Mouse (Mus musculus): Measurements from ENCODE around the gene Dip2b.

Dip2b gene

DNA sequence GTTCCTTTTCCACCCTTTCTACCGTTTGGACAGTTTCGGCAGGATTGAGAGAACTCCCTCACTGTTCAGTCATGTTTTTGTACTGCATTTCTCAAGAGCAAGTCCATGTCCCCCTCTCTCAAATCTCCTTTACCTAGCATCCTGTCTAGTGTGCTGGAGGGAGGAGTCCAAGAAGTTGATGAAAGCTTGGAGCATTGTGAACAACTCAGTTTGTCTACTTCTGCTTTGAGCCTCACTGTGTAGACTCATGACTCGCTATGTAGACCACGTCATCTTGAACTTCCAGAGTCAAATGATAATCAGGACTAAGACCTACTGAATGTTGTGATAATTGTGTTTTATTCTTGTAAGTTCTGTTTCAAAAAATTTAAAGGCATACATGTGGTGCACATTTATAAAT is 46.4 kb downstream of the Dip2b start:
- no peak for DNase-seq

DNA sequence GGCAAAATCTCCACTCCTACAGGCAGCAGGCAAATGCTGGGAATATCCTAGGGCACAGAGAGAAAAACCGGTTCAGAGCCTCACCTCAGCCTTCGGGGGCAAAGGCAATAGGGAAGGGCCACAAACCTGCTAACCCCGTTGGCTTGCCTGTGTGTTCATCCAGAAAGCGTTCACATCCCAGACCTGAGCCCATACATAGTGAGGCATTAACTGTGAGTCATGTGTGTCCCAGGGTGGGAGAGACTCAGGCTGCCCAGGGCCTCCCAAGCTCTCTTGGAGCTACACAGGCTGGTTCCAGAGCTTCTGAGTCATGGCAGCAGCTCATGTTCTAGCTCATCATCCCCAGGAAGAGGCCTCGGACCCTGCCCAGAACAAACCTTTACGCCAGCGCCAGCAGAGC is 49.6 kb downstream of the Dip2b start:
- no peak for DNase-seq

DNA sequence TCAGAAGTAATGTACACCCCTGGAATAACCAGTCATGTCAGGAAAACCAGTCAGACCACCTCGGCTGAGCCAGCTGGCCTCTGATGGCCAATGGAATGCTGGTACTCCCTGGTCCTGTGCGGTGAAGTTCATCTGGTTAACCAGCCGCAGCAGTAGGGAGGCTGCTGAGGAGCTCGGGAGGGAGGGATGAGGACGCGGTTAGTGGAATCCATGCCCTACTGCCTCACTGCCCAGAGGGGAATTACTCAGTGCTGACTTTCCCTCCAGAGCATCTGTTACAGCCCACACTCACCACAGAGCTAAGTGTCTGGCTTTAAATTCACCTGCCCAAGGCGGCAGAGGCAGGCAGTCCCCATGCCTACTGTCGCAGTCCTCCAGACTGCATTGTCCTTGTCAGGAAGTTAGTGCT is 51.2 kb downstream of the Dip2b start:
- peak; percentile 41 to 44 for DNase-seq

DNA sequence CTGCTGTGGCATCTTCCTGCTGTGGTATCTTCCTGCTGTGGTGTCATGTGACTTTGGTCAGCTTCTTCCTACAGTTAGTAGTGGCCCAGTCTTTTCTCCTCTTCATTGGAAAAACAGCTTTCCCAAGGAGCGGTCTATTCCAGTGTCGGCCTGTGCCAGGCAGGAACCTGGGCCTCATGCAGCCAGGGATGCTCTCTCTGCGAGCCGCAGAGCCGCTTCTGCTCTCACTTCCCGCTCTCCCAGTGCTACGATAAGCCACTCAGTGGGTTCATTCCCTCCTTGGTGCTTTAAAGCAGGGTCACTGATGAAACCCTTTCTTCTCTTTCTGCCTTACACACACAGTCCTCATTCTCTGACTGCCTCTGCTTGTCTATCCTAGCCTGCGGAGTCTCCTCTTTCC is 53.4 kb downstream of the Dip2b start:
- peak; percentile 48 to 51 for DNase-seq

DNA sequence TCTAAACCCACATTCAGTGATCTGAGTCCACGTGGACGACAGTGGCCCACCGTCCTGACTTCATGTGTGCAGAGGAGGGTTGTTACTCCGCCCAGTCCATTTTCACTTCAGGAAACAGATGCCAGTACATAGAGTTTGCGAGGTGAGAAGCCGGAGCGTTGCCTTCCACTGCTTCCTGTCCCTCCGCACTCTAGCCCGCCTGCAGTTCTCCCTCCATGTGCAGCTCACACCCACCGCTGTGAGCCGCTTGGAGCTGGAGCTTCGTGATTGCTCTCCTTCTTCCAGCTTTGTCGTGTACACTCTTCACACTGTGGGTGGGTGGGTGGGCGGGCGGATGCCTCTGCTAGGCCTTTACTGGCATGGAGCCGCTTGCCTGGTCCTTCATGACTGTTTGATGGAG is 53.8 kb downstream of the Dip2b start:
- DNase-seq = peak in 1 of 2 experiments; percentile 39

DNA sequence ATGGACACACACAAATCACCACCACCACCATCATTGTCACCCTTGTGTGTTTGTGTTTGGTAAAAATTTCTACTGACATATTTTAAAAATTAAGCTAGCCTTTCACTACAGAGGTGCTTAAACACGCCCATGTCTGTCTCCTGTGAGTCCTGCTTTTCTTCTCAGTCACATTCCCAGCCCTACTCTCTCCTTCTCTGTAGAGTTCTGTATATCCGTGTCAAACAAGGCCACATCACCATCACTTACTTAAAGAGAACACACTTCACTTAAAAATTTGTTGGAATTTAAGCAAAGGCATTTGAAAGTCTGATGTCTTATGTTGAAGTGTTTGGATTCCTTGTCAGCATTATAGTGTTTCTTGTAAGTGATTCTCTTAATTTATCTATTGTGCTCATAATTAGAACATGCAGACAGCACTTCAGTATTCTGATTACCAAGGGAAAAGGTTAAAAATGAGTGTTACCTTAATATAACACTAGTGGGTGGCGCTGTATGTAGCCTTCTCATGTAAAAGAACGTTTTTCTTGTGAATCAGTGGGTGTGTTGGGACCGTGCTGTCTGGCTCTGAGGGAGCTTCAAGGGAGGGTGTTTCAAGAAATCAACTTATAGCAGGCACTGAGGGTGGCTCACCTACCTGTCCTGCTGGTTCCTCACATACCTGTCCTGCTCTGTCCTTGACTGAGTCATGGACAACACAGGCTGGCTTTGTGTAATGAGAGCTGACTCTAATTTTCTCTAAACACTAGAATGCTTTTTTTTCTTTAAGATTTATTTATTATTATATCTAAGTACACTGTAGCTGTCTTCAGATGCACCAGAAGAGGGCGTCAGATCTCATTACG is 58.3 kb downstream of the Dip2b start:
- DNase-seq = no peak

DNA sequence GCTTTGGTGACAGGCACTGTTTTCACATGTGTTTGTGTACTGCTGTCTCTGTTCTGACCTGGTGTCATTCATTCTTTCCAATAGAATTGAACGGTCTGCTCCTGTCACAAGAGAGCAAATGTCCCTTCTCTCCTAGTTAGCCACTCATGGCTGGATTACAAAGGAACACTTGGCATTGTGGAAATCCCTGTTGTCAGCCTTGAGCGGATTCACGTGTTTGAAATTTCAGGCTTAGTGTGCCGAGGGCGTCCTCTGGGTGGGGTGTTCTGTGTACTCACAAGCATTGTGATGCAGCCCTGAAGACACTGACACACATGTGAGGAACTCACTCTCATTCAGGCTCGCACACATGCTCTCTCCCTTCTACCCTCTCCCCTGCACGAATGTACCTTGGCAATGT is 61.9 kb downstream of the Dip2b start:
- DNase-seq = no peak

DNA sequence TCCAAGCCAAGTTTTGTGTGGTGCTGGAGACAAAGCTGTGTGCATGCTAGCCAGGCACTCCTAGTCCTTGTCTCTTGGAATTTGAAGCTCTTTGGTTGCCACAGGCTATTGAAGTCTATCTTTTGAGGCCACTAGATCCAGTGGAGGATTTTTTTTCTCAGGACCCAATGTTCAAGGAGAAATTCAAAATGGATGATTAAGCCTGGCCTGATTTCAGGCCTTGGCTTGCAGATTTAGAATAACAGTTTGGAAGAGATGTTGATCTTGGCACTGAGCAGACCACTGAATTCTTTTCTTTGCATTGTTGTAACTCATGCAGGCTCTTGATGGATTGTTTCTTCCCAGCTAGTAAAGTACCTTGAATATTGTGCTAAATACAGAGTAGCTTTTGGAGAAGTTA is 62.7 kb downstream of the Dip2b start:
- DNase-seq = no peak

DNA sequence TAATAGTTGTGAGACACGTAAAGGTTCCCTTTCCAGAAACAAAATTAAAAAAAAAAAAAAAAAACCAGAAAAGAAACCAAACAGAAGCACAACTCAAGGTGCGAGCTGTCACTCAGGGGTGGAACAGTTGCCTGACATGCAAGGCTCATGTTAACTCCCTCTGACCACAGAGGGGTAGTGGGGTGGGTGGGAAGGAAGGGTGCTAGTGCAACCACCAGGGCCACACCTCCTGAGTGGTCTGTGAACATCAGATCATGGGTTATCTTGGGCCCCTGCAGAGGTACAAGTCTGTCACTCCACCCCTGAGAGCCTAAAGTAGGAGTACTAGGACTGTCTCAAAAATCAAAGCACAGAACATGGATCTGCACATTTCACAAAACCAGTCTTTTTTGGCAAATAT is 65.7 kb downstream of the Dip2b start:
- no peak for DNase-seq

DNA sequence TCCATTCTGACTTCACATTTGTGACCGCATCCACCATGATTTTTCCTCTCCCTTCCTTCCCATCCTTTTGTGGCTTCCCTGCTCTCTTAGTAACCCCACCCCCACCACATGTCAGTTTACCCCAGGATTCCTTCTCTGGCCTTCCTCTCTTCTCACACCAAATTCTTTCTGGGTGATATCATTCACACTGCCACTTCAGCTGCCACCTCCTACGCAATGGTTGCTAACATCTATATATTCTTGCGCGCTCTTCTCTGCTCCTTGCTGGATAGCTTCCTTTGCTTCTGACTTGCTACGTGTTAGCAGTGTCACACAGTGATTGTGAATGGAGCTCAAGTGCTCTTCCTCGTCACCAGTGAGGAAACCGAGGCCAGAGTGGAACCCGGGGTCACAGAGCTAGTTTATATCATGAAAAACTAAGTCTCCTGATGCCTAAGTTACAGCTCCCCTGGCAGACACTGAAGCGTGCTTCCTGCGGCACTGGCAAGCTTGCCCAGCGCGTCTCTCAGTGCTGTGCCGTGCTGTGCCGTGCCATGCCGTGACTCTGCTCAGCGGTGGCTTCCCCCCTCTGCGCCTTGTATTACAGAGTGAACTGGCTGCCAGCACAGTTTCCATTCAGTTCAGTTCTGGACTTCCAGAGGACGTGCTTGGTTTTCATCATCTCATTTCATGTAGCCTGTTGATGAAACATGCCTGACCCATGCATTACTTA is 69.8 kb downstream of the Dip2b start:
- peak; percentile 55 to 65 for DNase-seq

DNA sequence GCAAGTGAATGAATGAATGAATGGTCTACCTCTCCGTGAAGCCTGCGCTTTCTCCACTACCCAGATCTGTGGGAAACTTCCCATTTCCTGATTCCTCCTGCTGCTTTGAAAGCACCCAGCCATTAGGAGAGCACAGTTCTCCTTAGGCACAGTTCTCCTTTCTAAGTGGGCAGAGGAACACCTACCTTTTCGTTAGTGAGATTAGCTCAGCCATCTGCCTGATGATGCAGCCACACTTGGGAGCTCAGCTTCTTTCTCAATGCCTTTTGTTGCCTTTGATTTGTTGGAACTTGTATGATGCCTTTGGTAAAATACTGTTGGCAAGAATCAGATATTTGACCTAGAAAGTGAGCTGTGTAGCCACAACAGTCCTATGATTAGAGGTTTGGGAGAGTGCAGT is 71.5 kb downstream of the Dip2b start:
- no peak for DNase-seq

DNA sequence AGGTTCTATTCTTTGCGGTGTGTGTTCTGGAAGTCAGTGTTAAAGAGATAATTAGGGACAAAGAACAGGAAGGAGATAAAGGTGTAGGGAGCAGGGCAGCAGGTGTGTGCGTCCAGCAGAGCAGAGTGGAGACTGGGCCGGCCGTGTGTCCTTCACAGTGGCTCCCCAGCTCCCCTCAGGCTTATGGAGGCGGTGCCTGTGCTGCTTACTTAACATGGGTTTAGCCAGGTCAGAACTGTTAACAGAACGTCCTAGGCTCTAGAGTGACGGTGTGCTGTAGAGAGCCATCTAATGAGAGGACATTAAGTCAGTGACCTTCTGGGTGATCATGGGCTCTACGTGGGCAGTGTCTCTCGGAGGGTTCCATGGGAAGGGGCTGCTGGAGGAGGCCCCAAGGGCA is 73.4 kb downstream of the Dip2b start:
- no peak for DNase-seq

DNA sequence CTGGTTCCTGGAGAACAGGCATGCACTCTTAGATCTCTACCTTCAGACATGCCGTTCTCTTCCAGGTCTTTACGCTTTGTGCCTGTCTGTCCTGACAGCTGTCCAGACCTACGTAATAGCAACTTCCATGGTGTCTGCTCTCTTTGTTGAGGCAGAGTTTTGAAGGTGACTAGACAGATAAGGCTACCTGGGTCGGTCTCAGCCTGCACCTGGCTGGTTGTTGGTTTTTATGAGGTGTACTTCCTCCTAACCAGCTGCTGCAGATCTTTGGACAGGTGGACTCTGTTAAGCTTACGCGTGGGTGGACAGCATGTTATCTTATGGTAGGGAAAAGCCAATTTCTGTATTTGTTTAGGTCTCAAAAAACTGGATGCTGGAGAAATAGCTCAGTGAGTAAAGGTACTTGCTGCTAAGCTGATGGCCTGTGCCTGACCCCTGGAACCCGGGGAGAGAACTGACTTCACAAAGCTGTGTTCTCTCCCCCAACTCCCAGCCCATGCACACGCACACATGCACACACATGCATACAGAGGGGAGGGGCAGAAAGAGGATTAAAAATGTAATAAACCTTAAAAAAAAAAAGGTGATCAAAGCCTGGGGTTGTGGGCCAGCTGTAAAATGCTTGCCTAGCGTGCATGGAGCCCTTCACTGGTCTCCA is 74.0 kb downstream of the Dip2b start:
- no peak for DNase-seq

DNA sequence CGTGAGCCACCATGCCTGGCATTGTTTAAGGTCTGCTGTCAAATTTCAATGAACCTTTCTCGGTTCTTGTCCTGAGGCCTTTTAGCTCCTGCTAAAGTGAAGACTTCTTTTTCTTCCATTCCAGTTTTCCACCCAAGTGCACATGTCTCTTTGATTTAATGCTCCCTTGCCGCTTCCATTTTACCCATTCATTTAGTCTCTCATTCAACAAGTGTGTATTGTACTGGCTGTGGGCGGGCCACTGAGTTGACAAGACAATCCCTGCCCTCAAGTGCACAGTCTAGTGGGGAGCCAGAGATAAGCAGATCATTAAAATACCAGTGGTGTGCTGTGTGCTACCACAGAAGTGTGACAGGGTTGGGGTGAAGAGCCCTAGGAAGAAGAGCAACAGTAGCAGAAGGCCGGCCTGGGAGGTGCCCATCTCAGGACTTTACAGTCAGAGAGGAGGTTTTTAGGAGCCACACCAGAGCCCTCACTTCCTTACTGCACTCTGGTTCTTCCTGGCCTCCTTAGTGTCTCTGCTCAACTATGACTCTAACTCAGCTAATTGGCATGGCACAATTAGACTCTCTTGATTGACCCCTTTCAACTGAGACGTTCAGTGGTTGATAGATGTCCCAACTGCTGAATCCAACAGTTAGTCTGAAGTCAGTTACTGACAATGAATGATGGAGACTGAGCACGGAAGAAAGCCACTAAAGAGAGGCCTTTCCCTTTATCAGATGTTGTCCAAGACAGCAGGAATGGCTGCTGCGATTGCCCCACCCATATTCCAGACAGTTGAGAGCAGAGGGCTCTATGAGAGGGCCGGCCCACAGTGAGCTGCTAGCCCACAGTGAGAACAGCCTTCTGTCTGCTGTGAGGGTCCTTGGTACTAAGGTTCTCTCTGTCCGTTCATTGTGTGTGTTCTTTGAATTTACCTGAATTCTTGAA is 75.1 kb downstream of the Dip2b start:
- no peak for DNase-seq

DNA sequence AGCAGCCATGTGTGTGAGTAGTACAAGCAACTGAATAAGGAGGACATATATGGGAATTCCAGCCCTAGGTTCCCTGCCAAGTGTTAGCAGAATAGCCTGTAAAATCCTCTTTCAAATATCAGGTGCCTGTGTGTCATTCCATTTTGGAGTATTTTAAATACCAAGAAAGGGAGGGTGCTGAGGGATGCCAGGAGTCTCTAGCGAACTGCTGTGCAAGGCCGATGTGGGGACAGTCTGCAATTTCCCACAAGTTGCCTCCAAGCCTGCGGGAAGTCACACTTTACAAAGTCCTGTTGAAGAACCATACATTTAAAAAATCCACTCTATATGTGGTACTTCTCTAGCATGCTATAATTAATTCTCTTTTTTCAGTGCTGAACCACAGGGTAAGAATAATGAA is 77.0 kb downstream of the Dip2b start:
- DNase-seq = no peak

DNA sequence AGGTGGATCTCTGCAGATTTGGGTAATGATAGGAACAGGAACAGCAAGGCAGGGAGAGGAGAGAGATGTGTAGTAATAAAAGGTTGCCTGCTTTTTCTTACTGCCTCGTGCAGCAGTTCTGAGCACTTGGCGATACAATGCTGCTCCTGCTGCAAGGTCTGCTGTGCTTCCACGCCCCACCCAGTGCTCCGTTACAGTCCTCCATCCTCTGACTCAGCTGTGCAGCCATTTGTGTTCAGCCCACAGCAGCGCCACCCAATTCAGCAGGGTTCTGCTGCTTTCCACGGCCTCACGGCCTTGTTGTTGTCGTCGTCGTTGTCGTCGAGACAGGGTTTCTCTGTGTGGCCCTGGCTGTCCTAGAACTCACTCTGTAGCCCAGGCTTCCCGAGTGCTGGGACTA is 77.9 kb downstream of the Dip2b start:
- no peak for DNase-seq

DNA sequence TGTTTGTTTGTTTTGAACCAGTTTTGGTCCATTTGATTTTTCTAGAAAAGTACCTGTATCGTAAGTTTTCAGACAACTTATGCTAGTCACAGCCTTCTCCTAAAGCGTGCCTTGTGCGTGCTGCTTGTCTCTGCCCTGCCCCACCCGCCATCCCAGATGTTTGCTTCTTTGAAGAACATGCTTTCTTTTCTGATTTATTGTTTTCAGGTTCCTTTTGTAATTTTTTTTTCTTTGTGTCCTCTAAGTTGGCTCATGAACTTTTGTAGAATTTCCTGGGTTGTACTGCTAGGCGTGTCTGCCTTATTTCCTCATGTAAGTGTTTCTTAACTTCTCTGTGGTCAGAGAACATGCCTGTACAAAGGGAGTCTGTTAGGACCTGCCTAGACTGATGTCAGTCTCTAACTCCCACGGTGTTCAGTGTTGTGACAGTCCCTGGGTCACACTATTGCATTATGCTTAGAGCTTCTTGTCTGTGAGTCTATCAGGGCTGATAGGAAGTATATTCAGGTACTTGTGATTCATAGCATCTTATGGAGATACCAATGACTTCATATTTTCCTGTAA is 80.8 kb downstream of the Dip2b start:
- no peak for DNase-seq

DNA sequence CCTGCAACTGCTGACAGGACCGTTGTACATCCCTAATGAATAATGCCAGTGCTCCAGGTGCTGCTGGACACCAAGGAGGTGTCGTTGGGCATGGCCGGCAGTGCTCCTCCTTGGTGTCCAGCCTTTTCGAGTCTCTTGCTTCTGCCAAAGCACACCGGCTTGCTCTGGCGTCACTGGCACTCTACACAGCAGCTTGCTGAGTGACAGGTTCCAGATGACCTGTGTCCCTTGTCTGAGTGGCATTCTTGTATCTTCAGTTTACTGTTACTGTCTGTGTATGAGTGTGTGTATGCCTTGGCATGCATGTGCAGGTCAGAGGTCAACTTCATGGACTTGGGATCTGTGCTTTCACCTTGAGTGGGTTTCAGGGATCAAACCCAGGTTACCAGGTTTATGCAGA is 83.0 kb downstream of the Dip2b start:
- peak in 1 of 2 experiments; percentile 5 for DNase-seq

DNA sequence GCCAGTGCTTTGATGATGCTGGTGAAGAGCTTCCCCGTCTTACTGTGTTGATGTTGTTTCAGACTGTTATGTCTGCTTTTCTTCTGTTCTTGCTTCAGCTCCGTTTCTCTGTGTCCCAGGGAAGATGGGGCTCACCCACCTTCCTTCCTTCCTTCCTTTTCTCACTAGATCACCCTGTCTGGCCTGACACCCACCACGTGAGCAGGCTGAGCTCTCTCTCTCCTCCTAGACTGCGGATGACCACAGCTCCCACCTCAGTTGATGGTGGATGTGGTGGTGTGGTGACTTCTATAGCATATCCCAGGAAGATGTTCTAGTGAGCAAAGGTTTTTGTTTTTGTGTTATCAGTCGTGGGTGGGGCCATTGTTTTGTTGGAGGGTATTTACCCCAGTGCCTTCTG is 85.4 kb downstream of the Dip2b start:
- peak in 1 of 2 experiments; percentile 1 for DNase-seq

DNA sequence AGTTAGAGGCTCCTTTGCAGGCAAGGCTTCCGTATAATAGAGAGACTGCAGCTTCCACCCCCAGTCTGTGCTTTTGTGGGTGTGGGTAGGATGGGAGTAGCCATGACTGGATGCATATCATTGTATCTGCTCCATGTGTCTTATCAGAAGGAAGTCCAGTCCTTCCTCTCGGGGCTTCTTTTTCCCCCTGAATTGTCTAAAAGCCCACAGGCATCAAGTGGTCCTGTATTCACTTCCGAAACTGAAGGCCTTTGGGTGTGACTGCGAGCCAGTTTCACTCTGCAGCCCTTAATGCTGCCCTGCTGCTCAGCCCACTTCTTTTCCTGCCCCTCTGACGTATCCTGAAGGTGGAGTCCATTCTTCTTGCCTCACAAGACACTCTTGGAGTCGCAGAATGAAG is 86.8 kb downstream of the Dip2b start:
- DNase-seq = peak in 1 of 2 experiments; percentile 1

DNA sequence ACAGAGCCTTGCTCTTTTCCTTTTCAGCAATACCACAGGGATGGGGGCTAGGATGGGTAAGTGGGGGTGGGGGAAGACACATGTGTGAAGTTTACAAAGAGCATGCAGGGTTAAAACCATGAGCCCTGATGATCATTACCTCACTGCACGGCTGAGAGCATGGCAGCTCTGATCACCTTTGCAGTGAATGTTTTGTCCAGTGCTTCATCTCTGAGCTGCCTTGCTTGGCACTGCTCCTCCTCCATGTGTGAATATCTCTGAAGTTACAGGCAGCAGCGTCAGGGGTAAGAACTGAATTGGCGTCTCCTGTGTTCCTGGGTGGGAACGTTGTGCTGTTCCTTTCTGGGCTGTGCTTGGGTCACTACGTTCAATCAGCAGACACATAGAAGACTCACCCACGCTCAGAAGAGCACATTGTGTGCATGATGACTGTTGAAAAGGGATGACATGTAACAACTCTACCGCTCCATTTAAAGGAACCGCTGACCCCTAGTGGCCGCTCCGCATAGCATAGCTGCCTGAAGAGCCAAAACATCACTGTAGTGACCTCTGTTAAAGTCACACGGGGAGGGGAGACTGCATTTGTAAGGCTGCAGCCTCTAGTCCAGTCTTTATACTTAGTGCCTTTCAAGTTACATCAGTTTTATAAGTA is 88.1 kb downstream of the Dip2b start:
- peak; percentile 90 to 94 for DNase-seq

Measured in cerebellum, postnatal 25 days (tissue).